Mouse (Mus musculus) spleen, postnatal 14 days (tissue): ENCODE measurements around the gene Plppr2.

Experiments used
- DNase-seq, 2 experiments: peaks; one replicate each; pipeline ENCODE4 v3.0.0; 2021 to 2022; ENCODE audit warnings: low spot score in 2 of 2

The Plppr2 gene

GRCm38 (mm10) chr9:21936692-21937570, at the start of gene Plppr2:
Gene Plppr2, plus strand, starts transcription at chr9:21937033.
- peak; percentile 59 to 76 for DNase-seq

GRCm38 (mm10) chr9:21889229-21889628, 47.6 kb upstream of the Plppr2 start:
- DNase-seq, result no peak

GRCm38 (mm10) chr9:21901223-21901820, 35.5 kb upstream of the Plppr2 start:
- no peak for DNase-seq

GRCm38 (mm10) chr9:21904031-21904430, 32.8 kb upstream of the Plppr2 start:
- DNase-seq, result no peak

- DNase-seq, result no peak
Observed at GRCm38 (mm10) chr9:21908216-21908615, 28.6 kb upstream of the Plppr2 start.

GRCm38 (mm10) chr9:21909474-21910223, 27.2 kb upstream of the Plppr2 start:
- no peak for DNase-seq

GRCm38 (mm10) chr9:21916851-21917492, 19.9 kb upstream of the Plppr2 start:
- DNase-seq, result no peak

- no peak for DNase-seq
Observed at GRCm38 (mm10) chr9:21917493-21918034, 19.3 kb upstream of the Plppr2 start.

- DNase-seq, result peak; percentile 92 to 93
Observed at GRCm38 (mm10) chr9:21918035-21918592, 18.7 kb upstream of the Plppr2 start, which contains the start of gene Rab3d. Gene Rab3d, minus strand, starts transcription at chr9:21918192.

- no peak for DNase-seq
Observed at GRCm38 (mm10) chr9:21918692-21919384, 18.0 kb upstream of the Plppr2 start.

GRCm38 (mm10) chr9:21923036-21923435, 13.8 kb upstream of the Plppr2 start:
- no peak for DNase-seq

GRCm38 (mm10) chr9:21923490-21924098, 13.2 kb upstream of the Plppr2 start:
- DNase-seq, result no peak

GRCm38 (mm10) chr9:21924099-21924493, 12.7 kb upstream of the Plppr2 start:
- DNase-seq, result peak; percentile 54 to 65

GRCm38 (mm10) chr9:21925034-21925433, 11.8 kb upstream of the Plppr2 start:
- DNase-seq, result no peak

- DNase-seq, result no peak
Observed at GRCm38 (mm10) chr9:21925506-21925905, 11.3 kb upstream of the Plppr2 start.

- no peak for DNase-seq
Observed at GRCm38 (mm10) chr9:21926155-21926554, 10.7 kb upstream of the Plppr2 start.

GRCm38 (mm10) chr9:21926784-21927183, 10.0 kb upstream of the Plppr2 start:
- no peak for DNase-seq

- peak in 1 of 2 experiments; percentile 22 for DNase-seq
Observed at GRCm38 (mm10) chr9:21927208-21927753, 9.6 kb upstream of the Plppr2 start, which contains the start of the genes Ccdc159 and Tmem205. Gene Ccdc159, plus strand, starts transcription at chr9:21927471. Gene Tmem205, minus strand, starts transcription at chr9:21927556.

GRCm38 (mm10) chr9:21929208-21929607, 7.6 kb upstream of the Plppr2 start:
- DNase-seq, result no peak

- no peak for DNase-seq
Observed at GRCm38 (mm10) chr9:21932006-21932405, 4.8 kb upstream of the Plppr2 start.
